Mouse (Mus musculus) urinary bladder, postnatal 25 days (tissue): Measurements from ENCODE around the gene Sprr2a2.
"Not testable (repeated sequence)": the region's sequence is repeated elsewhere in the genome, so short reads cannot be mapped to it uniquely, and the experiment has no call there.

Experiments
- DNase-seq: peaks from one replicate; pipeline ENCODE4 v3.0.0; 2022; ENCODE audit warnings: low spot score

Sprr2a2 gene

DNA sequence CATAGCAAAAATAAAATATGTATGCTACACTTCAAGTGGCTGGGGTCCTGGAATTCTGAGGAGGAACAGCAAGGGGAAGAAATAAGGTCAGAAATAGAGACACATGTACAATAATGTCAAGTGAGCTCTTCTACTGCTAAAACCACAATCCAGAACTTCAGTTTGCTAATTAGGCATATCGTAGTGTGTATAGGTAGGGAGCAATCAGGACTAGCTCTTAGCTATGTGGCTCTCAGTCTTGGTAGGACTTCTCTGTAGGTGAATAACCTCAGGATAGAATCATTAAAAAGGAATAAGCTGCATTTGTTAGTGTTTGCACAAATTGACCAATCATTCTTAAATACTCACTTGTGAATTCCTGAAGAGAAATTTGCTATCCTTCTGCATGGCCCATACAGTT, 58.3 kb downstream of the Sprr2a2 start:
- not testable (repeated sequence) for DNase-seq

DNA sequence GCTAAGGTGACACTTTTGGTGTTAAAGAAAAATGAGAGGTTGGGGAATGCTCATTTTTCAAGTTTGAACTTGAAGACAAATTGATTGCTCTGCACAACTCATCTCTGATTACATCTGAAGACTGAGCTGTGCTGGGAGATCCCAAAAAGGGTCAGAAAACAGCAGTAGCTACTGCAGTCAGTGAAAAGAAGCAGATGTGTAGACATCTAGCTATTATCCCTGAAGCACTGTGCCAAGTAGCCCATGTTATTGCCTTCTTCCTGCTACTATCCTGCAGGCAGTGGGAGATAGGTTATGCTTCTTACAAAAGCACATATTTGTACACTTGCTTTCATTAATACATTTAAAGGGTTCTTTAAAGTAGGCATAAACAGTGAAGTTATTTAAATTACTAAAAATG, 63.9 kb downstream of the Sprr2a2 start:
- DNase-seq, result not testable (repeated sequence)

DNA sequence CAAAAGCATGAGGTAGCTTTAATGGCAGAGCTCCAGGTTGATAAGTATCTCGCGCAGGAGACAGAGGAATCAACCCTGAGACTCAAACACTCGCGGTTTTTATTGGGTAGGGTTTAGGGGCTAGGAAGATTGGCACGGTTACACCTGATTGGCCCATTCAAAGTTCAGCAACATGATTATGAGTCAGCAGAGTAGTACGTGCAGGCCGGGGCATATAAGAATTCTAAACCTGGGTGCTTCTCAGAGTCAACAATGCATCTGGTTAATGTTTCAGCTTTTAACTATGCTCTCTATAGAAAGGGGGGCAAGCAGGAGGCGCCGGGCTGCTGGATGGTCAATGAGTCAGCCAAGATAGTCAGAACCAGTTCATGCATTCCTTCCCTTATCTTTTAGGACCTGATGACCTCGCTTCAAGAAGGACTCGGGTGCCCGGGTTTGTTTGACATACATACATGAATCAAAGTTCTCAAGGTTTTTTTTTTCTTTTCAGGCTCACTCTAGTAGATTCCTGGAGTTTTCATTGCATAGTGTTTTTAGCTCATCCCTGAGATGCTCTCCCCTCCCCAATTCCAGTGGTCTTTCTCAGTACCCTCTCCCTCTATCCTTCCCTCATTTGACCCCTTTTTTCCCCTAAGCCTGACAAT, 65.4 kb downstream of the Sprr2a2 start:
- not testable (repeated sequence) for DNase-seq

DNA sequence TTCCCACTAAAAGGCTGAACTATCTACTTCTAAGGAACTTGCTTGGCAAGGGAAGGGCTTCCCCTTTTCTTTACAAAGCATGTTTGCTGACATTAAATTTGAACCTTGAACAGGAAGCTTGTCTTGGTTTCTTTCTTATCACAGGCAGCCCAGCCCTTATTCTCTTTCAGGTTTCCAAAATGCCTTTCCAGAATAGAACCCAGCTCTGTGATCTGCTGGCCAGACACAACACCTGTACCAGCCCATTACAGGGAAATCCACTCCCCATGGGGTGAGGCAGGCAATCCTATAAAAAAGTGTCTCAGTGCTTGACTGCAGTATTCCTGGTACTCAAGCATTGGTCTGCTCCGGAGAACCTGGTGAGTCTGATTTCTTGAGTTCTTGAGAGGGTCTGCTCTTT, 69.4 kb downstream of the Sprr2a2 start, which contains the start of gene Sprr2a3:
Gene Sprr2a3 (plus strand): TSS at position 317 of the 400 bp plus-strand sequence.
- not testable (repeated sequence) for DNase-seq

DNA sequence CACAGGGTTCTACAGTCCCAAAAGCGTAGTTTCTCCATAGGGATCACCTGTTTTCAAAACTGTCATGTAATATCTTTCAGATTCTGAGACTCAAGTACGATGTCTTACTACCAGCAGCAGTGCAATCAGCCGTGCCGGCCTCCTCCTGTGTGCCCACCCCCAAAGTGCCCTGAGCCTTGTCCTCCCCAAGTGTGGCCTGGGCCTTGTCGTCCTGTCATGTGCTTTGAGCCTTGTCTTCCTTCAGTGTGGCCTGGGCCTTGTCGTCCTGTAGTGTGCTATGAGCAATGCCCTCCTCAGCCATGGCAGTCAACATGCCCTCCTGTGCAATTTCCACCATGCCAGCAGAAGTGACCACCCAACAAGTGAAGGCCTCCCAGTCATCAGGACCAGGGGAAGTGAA, 72.8 kb downstream of the Sprr2a2 start:
- not testable (repeated sequence) for DNase-seq
